Mouse (Mus musculus) liver, embryonic 11.5 days (tissue): ENCODE data around the gene Prss23. TPM values are rescaled to one million over a fixed set of nuclear protein-coding genes. Genes with fewer than 3 reads are reported as not detected.

Experiments used
- ATAC-seq: fragments of 200-750 bp; cut with Nextera tagmentation; replicated peaks from 2 replicates; pipeline ENCODE4 v1.8.0; 2017; ENCODE audit warnings: moderate number of reproducible peaks, mild to moderate bottlenecking, moderate TSS enrichment, moderate library complexity; ENCODE audit not compliant: low FRiP score
- DNase-seq: peaks from one replicate; pipeline ENCODE4 v3.0.0-alpha.2; 2017; ENCODE audit warnings: low spot score
- H3K27ac ChIP-seq: fragments of 300-500 bp; sonication (generic); 2 replicates; pipeline ENCODE4 v1.5.1; 2014; ENCODE audit warnings: mild to moderate bottlenecking, low read depth, low read length, control low read depth
- H3K27me3 ChIP-seq: fragments of 300-500 bp; sonication (generic); replicated peaks from 2 replicates; pipeline ENCODE4 v1.6.1; 2014; ENCODE audit warnings: low read length, mixed read lengths; ENCODE audit not compliant: control insufficient read depth, insufficient read depth
- H3K36me3 ChIP-seq: fragments of 300-500 bp; sonication (generic); 2 replicates; pipeline ENCODE4 v1.6.1; 2014; ENCODE audit warnings: mild to moderate bottlenecking, low read length, moderate library complexity, mixed read lengths; ENCODE audit not compliant: control insufficient read depth, insufficient read depth
- H3K4me1 ChIP-seq: fragments of 300-500 bp; sonication (generic); replicated peaks from 2 replicates; pipeline ENCODE4 v1.6.1; 2014; ENCODE audit warnings: low read length, mixed read lengths; ENCODE audit not compliant: control insufficient read depth, insufficient read depth
- H3K4me2 ChIP-seq: fragments of 300-500 bp; sonication (generic); 2 replicates; pipeline ENCODE4 v1.6.1; 2014; ENCODE audit warnings: mild to moderate bottlenecking, control low read depth, moderate library complexity
- H3K4me3 ChIP-seq: fragments of 300-500 bp; sonication (generic); 2 replicates; pipeline ENCODE4 v1.5.1; 2014; ENCODE audit warnings: low read depth, low read length, control low read depth
- H3K9ac ChIP-seq: fragments of 300-500 bp; sonication (generic); 2 replicates; pipeline ENCODE4 v1.6.1; 2014; ENCODE audit warnings: low read depth, low read length, control low read depth
- H3K9me3 ChIP-seq: fragments of 300-500 bp; sonication (generic); 2 replicates; pipeline ENCODE4 v1.6.1; 2016; ENCODE audit warnings: low read length, inconsistent platforms, mixed read lengths; ENCODE audit not compliant: control insufficient read depth
- WGBS: fragments of 180-500 bp; shearing (Covaris S2); extraction: QIAGEN DNeasy Blood & Tissue Kit; methylation state at CpG from one replicate; pipeline ENCODE4 v1.1.7; 2014; 5-methylcytosine and 5-hydroxymethylcytosine counted together
- polyA plus RNA-seq: library from polyadenylated mRNA; unstranded; fragments of >200 nt; fragmentation: Nextera tagmentation; extraction: Ambion mirVana; gene quantifications from 2 replicates; pipeline ENCODE4 v1.2.1, GENCODE M21; 2014

The Prss23 gene
- polyA plus RNA-seq, 1 experiment from 2014 or later, result 9.0 TPM

- no peaks in the 10 kb centered on the region; the same call in 1 of the 2 replicates for H3K4me1 ChIP-seq
- peak; percentile 57 for DNase-seq
- 2% methylated on average over 49 of the region's 61 CpGs for WGBS
- peak overlapping the region; percentile 60 for H3K4me2 ChIP-seq
- no peaks in the 10 kb centered on the region for H3K9me3 ChIP-seq
- peaks cover 27% of the 10 kb centered on the region for H3K27me3 ChIP-seq
- no peaks in the 10 kb centered on the region for H3K36me3 ChIP-seq
- H3K9ac ChIP-seq, result peak overlapping the region; percentile 16
- no peak overlapping the region for H3K27ac ChIP-seq
- H3K4me3 ChIP-seq, result peak overlapping the region; percentile 57
- ATAC-seq, result peak; percentile 73
These were observed 9.3 kb downstream of the Prss23 start for GRCm38 (mm10) chr7:89517460-89518390.

- Histone ChIP-seq H3K4me3 (peak overlapping the region; percentile 57), H3K27me3 (peaks cover 27% of the 10 kb centered on the region), H3K9ac (peak overlapping the region; percentile 4; the same call in 1 of the 2 replicates), H3K36me3 (no peaks in the 10 kb centered on the region), H3K4me1 (no peaks in the 10 kb centered on the region; the same call in 1 of the 2 replicates), H3K27ac (no peak overlapping the region), H3K4me2 (peak overlapping the region; percentile 60), H3K9me3 (no peaks in the 10 kb centered on the region)
- peak; percentile 52 for DNase-seq
- WGBS, result 10% methylated on average over 32 of the region's 32 CpGs
- ATAC-seq, result peak; percentile 54
These were observed 10.2 kb downstream of the Prss23 start for GRCm38 (mm10) chr7:89516551-89517459.

GRCm38 (mm10) chr7:89511921-89512514, 15.0 kb downstream of the Prss23 start:
- no peak overlapping the region for H3K27ac ChIP-seq
- no peaks in the 10 kb centered on the region for H3K9me3 ChIP-seq
- H3K4me2 ChIP-seq, result no peak overlapping the region
- DNase-seq, result no peak
- H3K4me3 ChIP-seq, result no peak overlapping the region
- no peak overlapping the region for H3K9ac ChIP-seq
- no peak for ATAC-seq
- 65% methylated on average over 4 of the region's 4 CpGs for WGBS
- H3K4me1 ChIP-seq, result no peaks in the 10 kb centered on the region
- peaks cover 14% of the 10 kb centered on the region for H3K27me3 ChIP-seq
- H3K36me3 ChIP-seq, result no peaks in the 10 kb centered on the region

GRCm38 (mm10) chr7:89508672-89509071, 18.3 kb downstream of the Prss23 start:
- Histone ChIP-seq H3K9ac (no peak overlapping the region), H3K36me3 (no peaks in the 10 kb centered on the region), H3K4me2 (no peak overlapping the region), H3K27me3 (no peaks in the 10 kb centered on the region), H3K27ac (no peak overlapping the region), H3K4me3 (no peak overlapping the region), H3K4me1 (no peaks in the 10 kb centered on the region), H3K9me3 (no peaks in the 10 kb centered on the region)
- WGBS, result 74% methylated on average over 4 of the region's 4 CpGs
- ATAC-seq (no peak), DNase-seq (no peak)

DNA sequence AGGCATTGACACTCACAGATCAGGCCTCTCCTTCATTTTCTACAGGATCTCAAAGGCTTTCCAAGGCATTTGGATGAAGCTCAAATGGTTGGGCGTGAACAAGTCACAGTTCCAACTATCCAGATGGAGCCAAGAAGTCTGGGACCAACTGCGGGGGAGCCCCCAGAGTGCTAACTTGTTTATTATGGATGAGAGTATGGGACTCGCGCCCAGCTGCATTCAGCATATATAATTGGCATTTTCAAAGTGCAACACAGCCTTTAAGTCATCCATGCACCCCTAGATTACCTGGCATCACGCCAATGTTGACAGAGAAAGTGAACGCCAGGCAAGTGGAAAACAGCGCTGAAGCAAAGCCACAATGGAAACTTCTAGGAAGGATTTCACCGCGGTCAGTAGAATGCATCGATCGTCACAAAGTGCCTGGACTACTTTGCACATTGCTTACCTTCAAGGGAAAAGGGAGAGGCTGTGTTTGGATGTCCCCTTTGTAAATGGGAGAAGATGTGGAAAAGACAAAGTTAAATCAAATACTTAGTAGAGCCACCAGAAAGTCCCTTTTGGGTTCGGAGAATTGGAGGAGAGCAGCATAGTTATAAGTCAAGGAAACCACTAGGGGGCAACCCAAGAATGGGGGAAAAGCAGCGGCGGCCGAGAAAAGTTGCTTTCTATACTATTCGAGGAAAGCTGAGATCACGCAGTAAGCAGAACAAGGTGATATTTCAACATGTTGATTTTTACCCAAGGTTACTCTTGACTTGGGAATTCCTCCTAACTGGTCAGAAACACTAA, 27.3 kb downstream of the Prss23 start:
- no peaks in the 10 kb centered on the region for H3K4me1 ChIP-seq
- H3K36me3 ChIP-seq, result no peaks in the 10 kb centered on the region
- DNase-seq, result no peak
- no peaks in the 10 kb centered on the region for H3K27me3 ChIP-seq
- 31% methylated on average over 17 of the region's 17 CpGs for WGBS
- H3K9me3 ChIP-seq, result no peaks in the 10 kb centered on the region
- no peak for ATAC-seq
- peak overlapping the region; percentile 46 for H3K4me2 ChIP-seq
- H3K9ac ChIP-seq, result no peak overlapping the region
- no peak overlapping the region for H3K4me3 ChIP-seq
- no peak overlapping the region for H3K27ac ChIP-seq

DNA sequence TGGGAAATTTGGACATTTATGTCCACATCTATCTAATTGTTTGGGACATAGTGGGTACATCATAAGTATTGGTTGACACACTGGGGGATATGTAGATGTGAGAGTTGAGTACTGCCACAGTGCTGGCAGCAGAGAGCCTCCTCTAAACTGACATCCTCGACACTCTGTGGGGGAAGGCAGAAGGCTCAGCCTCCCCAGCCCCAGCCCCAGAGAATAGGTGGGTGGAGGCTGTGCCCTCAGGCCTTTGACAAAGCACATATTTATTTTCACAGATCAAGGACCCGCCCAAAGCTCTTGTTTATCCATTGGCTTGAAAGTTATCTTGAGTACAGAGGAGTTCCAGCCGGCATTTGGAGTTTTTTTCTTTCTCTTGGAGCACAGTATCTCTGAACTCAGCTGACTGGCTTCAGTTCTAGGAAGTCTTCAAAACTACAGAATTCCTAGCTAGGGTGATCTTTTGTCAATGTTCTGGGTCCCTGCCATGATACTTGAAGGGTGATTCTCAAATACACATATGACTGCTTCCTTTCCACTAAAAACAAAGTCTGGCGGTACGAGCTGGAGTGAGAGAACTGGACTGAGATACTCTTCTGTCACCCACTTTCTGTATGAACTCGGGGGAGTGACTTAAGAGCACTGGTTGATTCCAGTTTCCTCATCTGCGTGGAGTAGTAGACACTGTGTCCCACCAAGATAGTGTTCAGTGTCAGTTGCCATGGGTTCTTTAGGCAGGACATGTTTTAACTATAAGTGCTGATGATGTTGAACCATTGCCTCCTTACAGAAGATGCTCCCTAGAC, 43.0 kb downstream of the Prss23 start:
- Histone ChIP-seq H3K4me2 (no peak overlapping the region), H3K9ac (no peak overlapping the region), H3K27ac (no peak overlapping the region), H3K9me3 (no peaks in the 10 kb centered on the region), H3K4me1 (no peaks in the 10 kb centered on the region), H3K36me3 (no peaks in the 10 kb centered on the region), H3K4me3 (no peak overlapping the region), H3K27me3 (no peaks in the 10 kb centered on the region)
- 55% methylated on average over 7 of the region's 7 CpGs for WGBS
- DNase-seq, result no peak
- ATAC-seq, result no peak

DNA sequence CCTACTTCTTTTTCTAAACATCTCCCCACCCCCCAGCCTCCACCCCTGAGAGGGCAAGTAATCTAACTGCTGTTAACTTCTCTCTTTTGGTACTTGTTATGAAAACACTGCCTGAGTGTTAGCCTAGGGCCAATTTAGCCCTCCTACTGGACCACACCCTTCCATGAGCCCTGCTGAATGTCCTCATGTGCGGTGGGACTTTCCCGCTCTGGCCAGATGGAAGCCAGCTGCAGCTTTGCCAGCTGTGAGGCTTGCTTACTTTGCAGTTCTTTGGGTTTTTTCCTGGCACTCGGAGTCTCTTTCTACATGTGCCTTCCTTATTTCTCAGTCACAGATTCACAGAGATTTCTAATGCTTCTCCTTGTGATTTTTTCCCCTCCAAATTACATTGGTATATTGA, 45.3 kb downstream of the Prss23 start:
- Histone ChIP-seq H3K4me2 (no peak overlapping the region), H3K27me3 (no peaks in the 10 kb centered on the region), H3K27ac (no peak overlapping the region), H3K9me3 (no peaks in the 10 kb centered on the region), H3K4me3 (no peak overlapping the region), H3K36me3 (no peaks in the 10 kb centered on the region), H3K4me1 (no peaks in the 10 kb centered on the region), H3K9ac (no peak overlapping the region)
- WGBS, result 59% methylated on average over 3 of the region's 3 CpGs
- no peak for DNase-seq
- ATAC-seq, result no peak
